Mouse (Mus musculus) stomach, embryonic 16.5 days (tissue): ENCODE measurements around the gene Gm3839. TPM values are rescaled to one million over a fixed set of nuclear protein-coding genes. Genes with fewer than 3 reads are reported as not detected.
"Not testable (repeated sequence)": the region's sequence is repeated elsewhere in the genome, so short reads cannot be mapped to it uniquely, and the experiment has no call there.

Experiments used
- ATAC-seq: fragments of 200-750 bp; cut with Nextera tagmentation; 2 replicates; pipeline ENCODE4 v1.8.0; 2017; ENCODE audit warnings: moderate number of reproducible peaks, moderate TSS enrichment; ENCODE audit not compliant: insufficient read depth, low FRiP score
- H3K27ac ChIP-seq: fragments of 300-500 bp; sonication (generic); 2 replicates; pipeline ENCODE4 v1.5.1; 2014; ENCODE audit warnings: low read length
- H3K27me3 ChIP-seq: fragments of 300-500 bp; sonication (generic); 2 replicates; pipeline ENCODE4 v1.6.1; 2014; ENCODE audit warnings: low read length, control low read depth, mixed read lengths; ENCODE audit not compliant: control insufficient read depth, insufficient read depth
- H3K36me3 ChIP-seq: fragments of 300-500 bp; sonication (generic); 2 replicates; pipeline ENCODE4 v1.6.1; 2014; ENCODE audit warnings: low read length; ENCODE audit not compliant: control insufficient read depth, insufficient read depth
- H3K4me1 ChIP-seq: fragments of 300-500 bp; sonication (generic); 2 replicates; pipeline ENCODE4 v1.6.1; 2014; ENCODE audit warnings: low read length, control low read depth, mixed read lengths; ENCODE audit not compliant: control insufficient read depth, insufficient read depth
- H3K4me2 ChIP-seq: fragments of 300-500 bp; sonication (generic); 2 replicates; pipeline ENCODE4 v1.6.1; 2014; ENCODE audit warnings: low read depth, low read length, mixed read lengths
- H3K4me3 ChIP-seq: fragments of 300-500 bp; sonication (generic); replicated peaks from 2 replicates; pipeline ENCODE4 v1.5.1; 2014; ENCODE audit warnings: mild to moderate bottlenecking, low read length
- H3K9ac ChIP-seq: fragments of 300-500 bp; sonication (generic); 2 replicates; pipeline ENCODE4 v1.6.1; 2014; ENCODE audit warnings: low read length
- H3K9me3 ChIP-seq: fragments of 300-500 bp; sonication (generic); replicated peaks from 2 replicates; pipeline ENCODE4 v1.6.1; 2016; ENCODE audit warnings: low read length, control low read depth; ENCODE audit not compliant: control insufficient read depth
- WGBS: fragments of 180-500 bp; shearing (Covaris S2); extraction: QIAGEN DNeasy Blood & Tissue Kit; methylation state at CpG from one replicate; pipeline ENCODE4 v1.1.7; 2014; 5-methylcytosine and 5-hydroxymethylcytosine counted together
- polyA plus RNA-seq: library from polyadenylated mRNA; unstranded; fragments of >200 nt; fragmentation: Nextera tagmentation; extraction: Ambion mirVana; gene quantifications from 2 replicates; pipeline ENCODE4 v1.2.1, GENCODE M21; 2015

The Gm3839 gene
- 1.2 and 1.5 TPM in 2 replicates for polyA plus RNA-seq

GRCm38 (mm10) chr14:11356626-11357025 is at the start of gene Gm3839:
TSS of gene Gm3839 (minus strand) at chr14:11356726.
- not testable (repeated sequence) for H3K9ac ChIP-seq, H3K27ac ChIP-seq, H3K36me3 ChIP-seq, ATAC-seq, H3K4me1 ChIP-seq, H3K4me3 ChIP-seq, H3K9me3 ChIP-seq, H3K27me3 ChIP-seq, H3K4me2 ChIP-seq

DNA sequence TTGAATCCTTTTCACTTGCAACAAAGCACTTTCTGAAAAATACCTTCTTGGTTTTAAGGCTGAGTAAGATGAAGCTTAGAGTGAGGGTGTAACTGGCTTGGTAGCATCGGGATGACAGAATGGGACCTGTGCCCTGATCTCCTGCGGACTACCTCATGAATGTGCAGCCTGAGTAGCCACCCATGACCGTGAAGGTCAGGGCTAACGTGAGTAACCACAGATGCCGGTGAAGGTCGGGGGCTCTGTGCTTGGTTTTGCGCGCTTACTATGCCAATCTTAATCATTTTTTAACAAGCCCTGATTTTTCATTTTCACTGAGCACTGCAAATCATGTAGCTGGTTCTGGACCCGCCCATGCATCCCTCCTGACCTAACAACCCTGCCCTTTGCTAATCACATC is 49.1 kb upstream of the Gm3839 start:
- H3K9ac ChIP-seq = no peak overlapping the region
- H3K4me1 ChIP-seq = no peaks in the 10 kb centered on the region
- no peaks in the 10 kb centered on the region for H3K36me3 ChIP-seq
- no peak overlapping the region for H3K4me3 ChIP-seq
- ATAC-seq = no peak
- 72% methylated on average over 9 of the region's 9 CpGs for WGBS
- H3K27ac ChIP-seq = no peak overlapping the region
- H3K9me3 ChIP-seq = no peaks in the 10 kb centered on the region
- H3K27me3 ChIP-seq = no peaks in the 10 kb centered on the region
- no peak overlapping the region for H3K4me2 ChIP-seq

GRCm38 (mm10) chr14:11377846-11378245 is 21.3 kb upstream of the Gm3839 start:
- Histone ChIP-seq H3K9ac (no peak overlapping the region), H3K4me2 (no peak overlapping the region), H3K36me3 (no peaks in the 10 kb centered on the region), H3K27ac (no peak overlapping the region), H3K4me3 (no peak overlapping the region), H3K27me3 (no peaks in the 10 kb centered on the region), H3K4me1 (no peaks in the 10 kb centered on the region), H3K9me3 (no peaks in the 10 kb centered on the region)
- WGBS = 87% methylated on average over 3 of the region's 3 CpGs
- no peak for ATAC-seq

DNA sequence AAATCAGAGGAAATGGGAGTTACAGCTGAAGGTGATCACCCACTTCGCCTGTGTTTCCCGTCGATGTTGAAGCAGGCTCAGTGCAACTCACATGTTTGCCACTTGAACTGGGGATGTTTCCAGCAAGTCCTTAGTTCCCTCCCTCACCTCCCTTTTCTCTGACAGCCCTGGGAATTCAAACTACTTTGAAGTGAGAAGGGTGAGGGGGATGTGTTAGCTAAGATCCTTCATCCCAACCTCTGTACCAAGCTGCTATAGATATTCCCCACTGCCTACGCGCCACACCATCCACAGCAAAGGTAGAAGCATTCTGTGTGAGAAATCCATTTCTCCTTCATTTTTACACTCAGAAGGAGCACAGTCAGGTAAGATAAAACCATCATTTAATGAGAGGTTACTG is 18.7 kb upstream of the Gm3839 start:
- ATAC-seq = no peak
- no peak overlapping the region for H3K4me3 ChIP-seq
- H3K27ac ChIP-seq = no peak overlapping the region
- H3K36me3 ChIP-seq = no peaks in the 10 kb centered on the region
- WGBS = 80% methylated on average over 5 of the region's 5 CpGs
- no peaks in the 10 kb centered on the region for H3K9me3 ChIP-seq
- H3K9ac ChIP-seq = no peak overlapping the region
- no peaks in the 10 kb centered on the region for H3K4me1 ChIP-seq
- H3K27me3 ChIP-seq = no peaks in the 10 kb centered on the region
- H3K4me2 ChIP-seq = no peak overlapping the region

GRCm38 (mm10) chr14:11346086-11346485 is 10.4 kb downstream of the Gm3839 start:
- Histone ChIP-seq H3K9me3 (no peaks in the 10 kb centered on the region), H3K4me2 (no peak overlapping the region), H3K27me3 (no peaks in the 10 kb centered on the region), H3K4me1 (no peaks in the 10 kb centered on the region), H3K9ac (no peak overlapping the region), H3K4me3 (no peak overlapping the region), H3K36me3 (no peaks in the 10 kb centered on the region), H3K27ac (no peak overlapping the region)
- 71% methylated on average over 3 of the region's 3 CpGs for WGBS
- no peak for ATAC-seq

- Histone ChIP-seq H3K4me1 (no peaks in the 10 kb centered on the region), H3K27me3 (no peaks in the 10 kb centered on the region), H3K4me3 (no peak overlapping the region), H3K9ac (no peak overlapping the region), H3K36me3 (no peaks in the 10 kb centered on the region), H3K9me3 (no peaks in the 10 kb centered on the region; the same call in 1 of the 2 replicates), H3K27ac (no peak overlapping the region), H3K4me2 (no peak overlapping the region)
- no peak for ATAC-seq
- 51% methylated on average over 2 of the region's 2 CpGs for WGBS
These were observed 26.5 kb downstream of the Gm3839 start for GRCm38 (mm10) chr14:11329993-11330392.

GRCm38 (mm10) chr14:11307079-11307478 is 49.4 kb downstream of the Gm3839 start:
- no peak for ATAC-seq
- H3K4me1 ChIP-seq = no peaks in the 10 kb centered on the region
- WGBS = 26% methylated on average over 2 of the region's 2 CpGs
- no peak overlapping the region for H3K4me3 ChIP-seq
- no peak overlapping the region for H3K9ac ChIP-seq
- H3K36me3 ChIP-seq = no peaks in the 10 kb centered on the region
- H3K9me3 ChIP-seq = no peaks in the 10 kb centered on the region
- H3K27me3 ChIP-seq = no peaks in the 10 kb centered on the region
- H3K27ac ChIP-seq = no peak overlapping the region
- no peak overlapping the region for H3K4me2 ChIP-seq

DNA sequence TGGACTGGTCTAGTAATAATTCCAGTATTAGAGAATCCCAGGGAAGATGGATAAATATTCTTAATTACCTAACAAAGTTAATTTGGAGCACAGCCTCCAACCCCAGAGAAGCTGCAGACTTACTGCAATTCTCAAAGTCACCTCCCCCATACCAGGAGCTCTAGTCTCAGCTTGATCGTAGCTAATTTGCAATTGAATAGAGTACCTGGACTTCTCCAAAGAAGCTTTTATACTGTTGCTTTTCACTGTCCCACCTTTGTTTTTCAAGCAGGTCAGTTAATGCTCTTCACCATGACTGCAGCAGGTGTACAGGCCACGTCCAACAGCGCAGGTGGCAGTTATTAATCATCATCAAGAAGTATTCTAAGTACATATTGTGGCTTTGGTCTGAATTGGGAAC is 68.6 kb downstream of the Gm3839 start:
- not testable (repeated sequence) for H3K9me3 ChIP-seq, H3K4me1 ChIP-seq, H3K27me3 ChIP-seq, H3K27ac ChIP-seq, H3K9ac ChIP-seq, H3K36me3 ChIP-seq, H3K4me3 ChIP-seq, H3K4me2 ChIP-seq, ATAC-seq
- WGBS = 82% methylated on average over 3 of the region's 3 CpGs

DNA sequence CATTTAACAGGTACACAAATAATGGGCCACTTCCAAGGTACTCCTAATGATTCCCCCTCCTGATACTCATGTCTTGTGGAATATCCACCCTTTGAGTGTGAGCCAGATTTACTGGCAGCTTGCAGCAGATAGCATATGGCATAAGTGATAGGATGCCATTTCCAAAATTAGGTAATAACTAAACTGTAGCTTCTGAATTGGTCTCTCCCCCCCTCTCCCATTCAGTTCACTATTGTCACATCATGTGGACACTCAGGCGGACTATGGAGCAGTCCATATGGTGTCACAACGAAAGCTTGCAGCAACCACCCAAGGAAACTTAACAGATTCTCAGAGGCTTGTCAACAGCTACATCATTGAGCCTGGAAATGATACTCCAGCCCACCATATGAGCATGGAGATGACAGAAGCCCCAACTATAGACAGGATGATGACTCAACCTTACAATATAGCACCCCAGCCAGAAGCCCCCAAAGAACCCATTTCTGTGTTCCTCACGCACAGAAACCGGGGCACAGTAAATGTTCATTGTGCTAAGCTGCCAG is 99.3 kb downstream of the Gm3839 start:
- ATAC-seq = no peak
- no peaks in the 10 kb centered on the region for H3K27me3 ChIP-seq
- H3K4me1 ChIP-seq = no peaks in the 10 kb centered on the region
- no peak overlapping the region for H3K27ac ChIP-seq
- H3K36me3 ChIP-seq = no peaks in the 10 kb centered on the region
- H3K4me3 ChIP-seq = no peak overlapping the region
- 98% methylated on average over 4 of the region's 4 CpGs for WGBS
- H3K4me2 ChIP-seq = no peak overlapping the region
- no peaks in the 10 kb centered on the region for H3K9me3 ChIP-seq
- H3K9ac ChIP-seq = no peak overlapping the region

DNA sequence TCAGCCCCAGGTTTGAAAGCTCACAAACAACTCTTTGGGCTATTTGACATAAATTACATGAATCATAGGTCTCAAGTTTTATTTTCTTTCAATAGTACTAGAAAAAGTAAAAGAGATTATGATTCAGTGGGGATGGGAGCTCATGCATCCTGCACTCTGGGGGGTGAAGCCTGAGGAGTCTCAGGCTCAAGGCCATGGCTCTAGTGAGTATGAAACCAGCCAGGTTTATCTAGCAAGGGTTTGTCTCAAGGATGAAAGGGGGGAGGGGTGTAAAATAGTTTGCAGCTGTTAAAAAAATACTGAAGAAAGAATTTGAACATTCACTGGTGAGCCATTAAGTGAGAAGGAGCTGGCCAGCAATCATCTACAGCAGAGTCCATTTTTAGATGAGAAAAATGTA is 108.5 kb downstream of the Gm3839 start:
- no peak overlapping the region for H3K27ac ChIP-seq
- no peaks in the 10 kb centered on the region for H3K4me1 ChIP-seq
- H3K9ac ChIP-seq = no peak overlapping the region
- H3K27me3 ChIP-seq = no peaks in the 10 kb centered on the region
- no peak overlapping the region for H3K4me2 ChIP-seq
- H3K36me3 ChIP-seq = no peaks in the 10 kb centered on the region
- no peak overlapping the region for H3K4me3 ChIP-seq
- no peak for ATAC-seq
- no peaks in the 10 kb centered on the region for H3K9me3 ChIP-seq
